Mouse (Mus musculus) heart, postnatal 0 days (tissue): ENCODE measurements at regions not wholly inside any gene's neighbourhood (a gene's known extent, or its start where the extent isn't known, plus 50 kb on each side); places are given as distances from the start of the nearest gene placed in this dataset.

Source experiments
- ATAC-seq: fragments of 200-750 bp; cut with Nextera tagmentation; 2 replicates; pipeline ENCODE4 v1.8.0; 2017; ENCODE audit warnings: low read depth, moderate number of reproducible peaks, moderate library complexity; ENCODE audit not compliant: insufficient read depth
- DNase-seq: peaks from one replicate; pipeline ENCODE4 v3.0.0-alpha.2; 2016; ENCODE audit warnings: low spot score
- H3K27ac ChIP-seq: fragments of 300-500 bp; sonication (generic); 2 replicates; pipeline ENCODE4 v1.5.1; 2014; ENCODE audit warnings: low read depth, mild to moderate bottlenecking
- H3K27me3 ChIP-seq: fragments of 300-500 bp; sonication (generic); 2 replicates; pipeline ENCODE4 v1.6.1; 2014; ENCODE audit warnings: low read length, mixed read lengths; ENCODE audit not compliant: control insufficient read depth, insufficient read depth
- H3K36me3 ChIP-seq: fragments of 300-500 bp; sonication (generic); replicated peaks from 2 replicates; pipeline ENCODE4 v1.6.1; 2014; ENCODE audit warnings: low read length, mixed read lengths; ENCODE audit not compliant: control insufficient read depth, insufficient read depth
- H3K4me1 ChIP-seq: fragments of 300-500 bp; sonication (generic); 2 replicates; pipeline ENCODE4 v1.6.1; 2014; ENCODE audit warnings: antibody characterized with exemption; ENCODE audit not compliant: control insufficient read depth, insufficient read depth
- H3K4me2 ChIP-seq: fragments of 300-500 bp; sonication (generic); 2 replicates; pipeline ENCODE4 v1.6.1; 2014; ENCODE audit warnings: low read depth, mild to moderate bottlenecking, low read length, moderate library complexity
- H3K4me3 ChIP-seq: fragments of 300-500 bp; sonication (generic); 2 replicates; pipeline ENCODE4 v1.5.1; 2014; ENCODE audit warnings: low read depth, low read length
- H3K9ac ChIP-seq: fragments of 300-500 bp; sonication (generic); replicated peaks from 2 replicates; pipeline ENCODE4 v1.6.1; 2014; ENCODE audit warnings: low read depth, low read length, mixed read lengths
- H3K9me3 ChIP-seq: fragments of 300-500 bp; sonication (generic); replicated peaks from 2 replicates; pipeline ENCODE4 v1.6.1; 2016; ENCODE audit warnings: low read length; ENCODE audit not compliant: control insufficient read depth
- CTCF ChIP-seq: IDR thresholded peaks from 2 replicates; pipeline ENCODE4 v1.5.1; 2016; ENCODE audit warnings: antibody characterized with exemption, control low read depth, low read depth
- EP300 ChIP-seq: IDR thresholded peaks from 2 replicates; pipeline ENCODE4 v1.6.1; 2016; ENCODE audit warnings: antibody characterized with exemption, low read depth
- WGBS: fragments of 180-500 bp; shearing (Covaris S2); extraction: QIAGEN DNeasy Blood & Tissue Kit; methylation state at CpG from one replicate; pipeline ENCODE4 v1.1.7; 2014; 5-methylcytosine and 5-hydroxymethylcytosine counted together

DNA sequence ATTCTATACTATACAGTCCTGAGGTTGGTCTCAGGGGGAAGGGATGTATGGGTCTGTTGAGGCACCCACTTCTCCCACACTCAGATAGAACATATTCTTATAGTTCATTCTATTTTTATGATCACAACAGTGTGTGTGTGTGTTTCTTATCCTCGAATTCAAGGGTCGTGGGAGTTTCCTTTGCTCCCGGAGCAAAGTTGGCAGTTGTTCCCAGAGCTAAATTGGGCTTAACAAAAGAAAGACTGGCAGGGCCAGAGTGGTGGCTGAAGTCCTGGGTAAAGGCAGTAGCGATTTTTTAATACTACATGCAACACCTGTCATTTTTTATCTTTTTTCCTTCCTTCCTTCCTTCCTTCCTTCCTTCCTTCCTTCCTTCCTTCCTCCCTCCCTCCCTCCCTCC lies 131.5 kb upstream of the Sp4 start:
- H3K9ac ChIP-seq = no peak overlapping the region
- 12% methylated on average over 4 of the region's 4 CpGs for WGBS
- H3K4me3 ChIP-seq = no peak overlapping the region
- ATAC-seq (peak; percentile 55; the same call in 1 of the 2 replicates), DNase-seq (peak; percentile 66)
- no peak overlapping the region for H3K4me2 ChIP-seq
- no peaks in the 10 kb centered on the region for H3K36me3 ChIP-seq
- H3K27ac ChIP-seq = peak overlapping the region; percentile 67
- no peaks in the 10 kb centered on the region for H3K27me3 ChIP-seq
- peaks cover 13% of the 10 kb centered on the region for H3K4me1 ChIP-seq
- TF ChIP-seq CTCF (no peak), EP300 (no peak)
- H3K9me3 ChIP-seq = no peaks in the 10 kb centered on the region

DNA sequence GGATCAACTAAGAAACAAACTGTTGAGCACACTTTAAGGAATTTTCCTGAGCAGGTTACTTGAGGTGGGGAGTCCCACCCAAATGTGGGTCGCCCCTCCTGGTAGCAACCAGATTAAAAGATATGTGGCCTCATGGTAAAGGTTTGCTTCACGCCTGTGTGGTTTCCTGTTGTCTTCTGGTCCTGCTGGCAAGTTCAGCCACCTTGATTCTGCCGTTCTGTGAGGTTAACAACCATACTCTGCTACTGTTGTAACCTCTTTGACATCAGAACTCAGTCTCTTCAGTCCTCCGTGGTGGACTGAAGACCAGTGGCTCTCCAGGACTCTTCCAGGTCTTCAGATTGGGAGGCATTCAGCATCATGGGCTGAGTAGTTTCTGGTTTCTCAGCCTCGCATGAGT lies 127.1 kb upstream of the Sp4 start:
- Histone ChIP-seq H3K27me3 (no peaks in the 10 kb centered on the region), H3K27ac (no peak overlapping the region), H3K4me1 (peaks cover 9% of the 10 kb centered on the region), H3K36me3 (no peaks in the 10 kb centered on the region), H3K4me2 (no peak overlapping the region), H3K9me3 (no peaks in the 10 kb centered on the region), H3K4me3 (no peak overlapping the region), H3K9ac (no peak overlapping the region)
- ATAC-seq (no peak), DNase-seq (no peak)
- 76% methylated on average over 5 of the region's 5 CpGs for WGBS
- TF ChIP-seq CTCF = no peak
- no peak for TF ChIP-seq EP300

DNA sequence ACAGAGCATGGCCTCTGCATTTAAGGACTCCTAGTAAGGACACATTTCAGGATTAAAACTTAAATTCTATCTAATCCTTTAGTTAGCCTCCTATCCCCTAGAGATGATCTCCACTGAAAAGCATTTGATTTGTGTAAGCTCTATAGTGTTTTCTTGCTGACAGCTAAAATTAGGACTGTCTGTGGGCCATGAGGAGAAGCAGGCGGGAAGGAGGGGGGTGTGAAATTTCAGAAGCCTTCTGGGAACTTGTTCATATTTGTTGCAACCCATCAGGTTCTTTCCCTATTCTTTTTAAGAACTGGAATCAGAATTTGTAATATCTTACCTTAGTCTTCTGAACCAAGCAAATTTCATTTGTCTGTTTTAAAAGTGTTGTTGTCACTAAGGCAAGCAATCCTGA lies 114.7 kb upstream of the Sp4 start:
- Histone ChIP-seq H3K27me3 (no peaks in the 10 kb centered on the region), H3K4me1 (no peaks in the 10 kb centered on the region), H3K9me3 (0 out of 2 replicates have a peak, but pooled peaks cover 5% of the 10 kb centered on the region), H3K9ac (no peak overlapping the region), H3K36me3 (no peaks in the 10 kb centered on the region), H3K27ac (no peak overlapping the region), H3K4me3 (no peak overlapping the region), H3K4me2 (no peak overlapping the region)
- no peak for ATAC-seq
- DNase-seq = no peak
- WGBS = 56% methylated on average over 1 of the region's 1 CpGs
- TF ChIP-seq CTCF (no peak), EP300 (no peak)

DNA sequence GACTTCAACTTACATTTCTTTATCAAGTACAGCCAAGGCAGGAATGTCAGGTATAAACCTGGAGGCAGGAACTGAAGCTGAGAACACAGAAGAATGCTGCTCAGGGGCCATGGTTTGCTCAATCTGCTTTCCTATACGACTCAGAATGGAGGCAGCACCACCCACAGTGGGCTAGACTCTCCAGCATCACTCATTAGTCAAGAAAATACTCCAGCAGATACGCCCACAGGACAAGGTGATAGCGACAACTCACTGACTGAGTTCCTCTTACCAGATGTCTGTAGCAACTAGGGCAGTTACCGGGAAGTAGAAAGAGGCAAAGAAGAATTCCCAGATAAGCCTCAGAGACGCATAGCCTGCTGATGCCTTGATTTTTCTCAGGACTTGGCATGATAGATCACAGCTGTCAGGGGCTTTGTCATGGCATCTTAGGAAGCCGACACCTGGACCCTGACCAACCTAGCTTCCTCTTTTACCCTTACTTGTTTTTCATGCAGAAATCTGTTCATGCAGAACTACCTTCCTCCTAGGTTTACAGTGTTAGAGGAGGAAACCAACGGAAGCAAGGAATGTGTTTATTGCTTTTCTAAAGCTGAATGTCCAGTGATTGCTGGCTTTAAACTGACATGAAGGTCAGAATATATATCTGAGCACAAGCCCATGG lies 110.7 kb upstream of the Sp4 start:
- DNase-seq = no peak
- Histone ChIP-seq H3K36me3 (no peaks in the 10 kb centered on the region), H3K27ac (no peak overlapping the region), H3K27me3 (no peaks in the 10 kb centered on the region), H3K4me1 (no peaks in the 10 kb centered on the region; the same call in 1 of the 2 replicates), H3K9me3 (no peaks in the 10 kb centered on the region), H3K4me2 (no peak overlapping the region), H3K9ac (no peak overlapping the region), H3K4me3 (no peak overlapping the region)
- ATAC-seq = no peak
- WGBS = 20% methylated on average over 7 of the region's 7 CpGs
- no peak for TF ChIP-seq EP300

DNA sequence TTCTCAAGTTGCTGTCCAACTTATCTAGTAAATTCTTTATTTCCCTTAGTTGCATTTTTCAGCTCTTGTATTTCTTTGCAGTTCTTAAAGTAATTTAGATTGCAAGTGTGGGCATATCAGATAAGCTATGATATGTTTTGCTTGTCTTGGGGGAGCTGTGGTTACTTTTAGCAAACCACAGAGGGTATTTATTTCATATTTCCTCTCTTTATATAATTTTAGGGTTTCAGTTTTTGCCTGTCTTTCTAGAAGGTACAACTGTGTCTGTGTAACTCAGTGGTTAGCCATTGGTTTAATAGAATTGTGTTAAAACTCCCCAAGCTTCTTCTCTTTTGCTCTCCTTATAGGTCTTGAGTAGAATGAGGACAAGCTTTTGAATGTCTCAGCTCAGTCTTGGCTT lies 109.7 kb upstream of the Sp4 start:
- no peaks in the 10 kb centered on the region; the same call in 1 of the 2 replicates for H3K4me1 ChIP-seq
- H3K27me3 ChIP-seq = no peaks in the 10 kb centered on the region
- no peak overlapping the region for H3K4me2 ChIP-seq
- H3K9ac ChIP-seq = no peak overlapping the region
- H3K27ac ChIP-seq = no peak overlapping the region
- ATAC-seq (no peak), DNase-seq (no peak)
- TF ChIP-seq CTCF (no peak), EP300 (no peak)
- no peaks in the 10 kb centered on the region for H3K36me3 ChIP-seq
- H3K9me3 ChIP-seq = no peaks in the 10 kb centered on the region
- H3K4me3 ChIP-seq = no peak overlapping the region

DNA sequence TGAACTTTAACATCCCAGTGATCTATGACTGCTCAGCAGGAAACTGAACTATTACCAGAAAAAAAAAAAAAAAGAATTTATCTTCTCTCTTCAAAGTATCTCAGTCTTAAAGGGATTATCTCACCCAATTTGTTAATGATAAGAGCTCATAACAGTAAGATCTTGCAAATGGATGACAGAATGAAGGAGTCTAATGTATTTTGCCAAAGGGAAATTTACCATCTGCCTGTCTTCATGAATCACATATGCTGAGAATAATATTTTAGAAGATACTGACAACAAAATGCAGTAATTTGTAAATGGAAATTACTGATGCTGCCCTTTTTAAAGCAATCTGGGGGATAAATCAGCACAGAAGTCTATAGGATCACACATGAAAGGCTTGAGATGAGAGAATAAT lies 103.9 kb upstream of the Sp4 start:
- no peak for DNase-seq
- no peak for ATAC-seq
- no peaks in the 10 kb centered on the region; the same call in 1 of the 2 replicates for H3K4me1 ChIP-seq
- H3K9me3 ChIP-seq = no peaks in the 10 kb centered on the region
- H3K27me3 ChIP-seq = no peaks in the 10 kb centered on the region
- no peak overlapping the region for H3K4me2 ChIP-seq
- no peak overlapping the region for H3K27ac ChIP-seq
- TF ChIP-seq EP300 = no peak
- no peak for TF ChIP-seq CTCF
- no peak overlapping the region for H3K9ac ChIP-seq
- no peaks in the 10 kb centered on the region for H3K36me3 ChIP-seq
- no peak overlapping the region for H3K4me3 ChIP-seq
